Mouse (Mus musculus) lung, postnatal 14 days (tissue): ENCODE results near the gene Gse1.

ENCODE experiments used
- DNase-seq: peaks from one replicate; pipeline ENCODE4 v3.0.0; 2021

Gse1 gene

DNA sequence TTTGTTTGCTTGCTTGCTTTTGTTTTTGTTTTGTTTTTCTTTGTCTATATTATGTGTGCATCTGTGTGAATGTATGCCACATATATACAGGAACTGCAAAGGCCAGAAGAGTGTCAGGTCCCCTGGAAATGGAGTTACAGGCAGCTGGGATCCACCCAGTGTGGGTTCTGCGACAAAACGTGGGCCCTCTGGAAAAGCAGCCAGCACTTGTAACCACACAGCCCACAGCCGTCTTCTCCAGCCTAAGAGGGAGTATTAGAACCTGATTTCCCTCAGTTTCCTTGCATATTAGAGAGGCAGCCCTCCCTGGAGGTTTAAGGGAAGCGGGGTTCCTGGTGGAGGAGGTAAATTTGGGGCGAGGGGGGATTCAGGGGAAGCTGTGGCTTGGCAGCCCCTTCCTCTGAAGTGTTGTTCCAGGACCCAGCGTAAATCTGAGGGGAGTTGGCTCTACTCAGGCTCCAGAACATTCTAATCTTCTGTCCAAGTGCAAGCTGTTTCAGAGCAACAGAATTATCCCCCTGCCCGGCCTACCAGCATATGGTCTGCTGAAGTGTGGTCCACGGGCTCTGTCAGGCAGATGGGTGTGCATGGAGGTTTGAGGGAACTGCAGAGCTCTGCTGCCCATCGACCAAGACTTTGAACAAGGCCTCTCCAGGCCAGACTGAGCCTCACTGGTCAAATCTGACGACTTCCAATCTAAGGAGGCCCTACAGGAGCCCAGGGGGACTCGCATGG, 74.9 kb downstream of the Gse1 start:
- DNase-seq: no peak

DNA sequence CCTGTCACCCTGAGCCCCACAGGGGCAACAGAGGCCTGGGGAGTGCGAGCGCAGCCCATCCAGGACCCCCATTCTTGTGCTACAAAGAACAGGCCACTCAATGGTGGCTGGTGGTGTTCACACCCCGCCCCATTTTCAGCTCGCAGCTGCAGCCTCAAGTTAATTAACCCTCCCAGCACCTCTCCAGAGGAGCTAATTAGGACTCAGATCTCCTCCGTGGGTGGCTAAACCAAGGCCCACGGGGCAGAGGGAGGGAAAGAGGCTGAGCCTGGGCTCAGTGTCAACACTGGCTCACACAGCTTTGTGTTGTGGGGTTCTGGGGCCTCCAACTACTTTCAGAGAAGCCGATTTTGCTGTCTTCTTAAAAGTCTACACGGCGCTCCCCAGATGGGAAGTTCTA, 75.8 kb downstream of the Gse1 start:
- DNase-seq: no peak

DNA sequence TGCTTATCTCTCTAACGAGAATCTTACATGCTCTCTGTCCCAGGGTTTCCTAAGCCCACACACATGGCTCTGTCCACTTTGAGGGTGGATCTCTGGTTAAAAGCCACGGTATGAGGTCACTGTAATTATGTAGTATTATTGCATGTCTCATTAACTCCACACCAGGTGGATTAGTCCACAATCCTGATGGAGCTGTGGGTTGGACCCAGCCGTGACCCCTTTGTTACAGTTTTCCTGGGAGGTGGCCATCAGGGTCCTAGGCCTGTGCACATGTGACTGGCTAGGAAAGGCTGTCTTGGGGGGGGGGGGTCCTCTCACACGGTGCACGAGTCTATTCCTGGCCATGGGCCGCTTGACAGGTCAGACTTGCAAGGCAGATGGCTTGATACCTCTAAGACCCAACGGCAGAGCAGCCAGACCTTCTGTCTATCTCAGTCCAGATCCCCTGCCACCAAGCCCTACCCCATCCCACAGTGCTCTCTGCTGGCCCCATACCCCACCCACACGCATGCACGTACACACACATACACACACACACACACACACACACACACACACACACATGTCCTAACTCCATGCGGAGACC, 77.6 kb downstream of the Gse1 start:
- DNase-seq: no peak

DNA sequence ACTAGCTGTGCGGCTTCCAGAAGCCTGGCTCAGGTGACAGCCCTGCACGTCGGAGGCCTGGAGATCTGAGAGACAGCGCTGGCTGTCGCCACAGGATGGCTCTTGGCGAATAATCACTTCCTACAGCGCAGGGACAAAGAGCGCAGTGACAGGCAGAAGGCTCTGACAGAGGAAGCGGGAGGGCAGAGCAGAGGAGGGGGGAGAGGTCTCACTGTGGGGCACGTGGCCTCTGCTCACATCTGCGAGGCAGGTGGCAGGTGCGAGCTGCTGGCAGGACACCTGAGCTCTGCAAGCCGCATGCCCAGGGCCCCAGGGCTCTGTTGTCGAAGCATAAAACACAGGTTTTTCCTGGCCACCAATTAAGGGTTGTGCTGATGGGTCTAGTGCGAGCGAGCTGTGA, 78.8 kb downstream of the Gse1 start:
- DNase-seq: no peak

DNA sequence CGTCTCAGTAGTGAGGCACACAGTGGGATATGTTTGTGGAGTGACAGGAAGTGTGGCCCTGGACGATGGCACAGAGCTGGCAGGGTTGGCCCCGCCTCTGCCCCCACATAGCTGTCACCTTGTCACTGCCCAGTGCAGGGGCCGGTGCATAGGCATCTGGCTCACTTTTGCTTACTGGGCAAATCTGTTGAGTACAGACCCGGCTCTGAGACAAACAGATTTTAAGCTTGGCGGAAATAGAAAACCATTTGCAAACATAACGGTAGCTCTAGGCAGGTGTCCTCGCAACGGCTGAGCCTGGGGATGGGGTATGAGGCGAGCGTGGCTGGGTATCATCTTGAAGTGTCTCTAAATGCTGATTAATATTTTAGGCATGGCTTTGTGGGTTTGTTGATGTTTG, 79.3 kb downstream of the Gse1 start:
- no peak for DNase-seq

DNA sequence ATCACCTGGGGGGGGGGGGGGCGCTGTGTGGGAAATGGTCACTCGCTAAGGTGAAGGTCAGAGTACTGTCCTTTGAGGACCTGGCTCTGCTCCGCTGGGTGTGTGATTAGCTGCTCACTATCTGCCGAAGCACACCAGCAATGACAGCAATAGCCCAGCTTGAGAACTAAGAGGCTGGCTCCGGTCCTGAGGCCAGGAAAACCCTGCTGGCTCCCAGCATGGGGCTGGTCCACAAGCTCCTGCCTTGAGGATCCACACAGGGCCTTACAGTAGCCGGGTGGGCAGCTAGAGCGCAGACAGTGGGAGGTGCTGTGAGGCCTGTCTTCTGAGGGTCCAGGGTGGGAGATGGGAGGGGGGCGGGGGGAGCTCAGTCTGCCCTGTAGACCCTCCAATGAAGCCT, 79.9 kb downstream of the Gse1 start:
- DNase-seq: no peak

DNA sequence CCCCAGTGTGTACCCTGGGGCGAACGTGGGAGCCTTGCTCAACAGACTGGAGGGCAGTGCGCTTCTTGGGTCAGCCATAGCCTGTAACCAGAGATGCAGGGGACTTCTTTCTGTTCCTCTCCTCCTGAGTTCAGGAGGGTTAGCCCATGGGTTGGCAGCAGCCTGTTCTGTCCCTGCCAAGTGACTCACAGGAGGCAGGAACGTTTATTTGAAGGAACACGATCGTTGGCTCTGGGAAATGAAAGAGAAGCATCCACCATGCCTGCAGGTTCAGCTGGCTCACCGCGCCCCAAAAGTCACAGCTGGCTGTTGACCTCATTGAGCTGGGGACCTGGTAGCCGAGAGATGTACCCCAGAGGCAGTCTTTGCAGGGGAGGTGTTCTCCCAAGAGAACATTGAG, 80.3 kb downstream of the Gse1 start:
- DNase-seq: no peak

DNA sequence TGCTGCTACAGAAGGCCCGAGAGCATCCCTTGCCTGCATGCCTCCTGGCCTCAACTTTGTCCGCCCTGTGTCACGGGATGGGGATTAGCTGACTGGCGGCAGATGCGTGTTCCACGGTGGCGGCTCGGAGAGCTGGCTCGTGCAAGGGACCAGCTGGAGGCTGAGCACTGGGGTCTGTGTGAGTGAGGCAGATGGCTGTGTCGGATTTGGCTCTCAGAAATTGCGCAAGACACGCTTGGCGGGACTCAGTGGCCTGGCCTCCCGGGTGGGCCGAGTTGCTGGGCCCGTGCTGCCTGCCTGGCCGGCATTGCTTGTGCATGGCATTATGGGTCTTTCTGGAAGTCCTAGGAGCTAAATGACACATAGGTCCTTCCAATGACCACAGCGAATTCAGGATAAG, 81.1 kb downstream of the Gse1 start:
- peak; percentile 72 for DNase-seq

DNA sequence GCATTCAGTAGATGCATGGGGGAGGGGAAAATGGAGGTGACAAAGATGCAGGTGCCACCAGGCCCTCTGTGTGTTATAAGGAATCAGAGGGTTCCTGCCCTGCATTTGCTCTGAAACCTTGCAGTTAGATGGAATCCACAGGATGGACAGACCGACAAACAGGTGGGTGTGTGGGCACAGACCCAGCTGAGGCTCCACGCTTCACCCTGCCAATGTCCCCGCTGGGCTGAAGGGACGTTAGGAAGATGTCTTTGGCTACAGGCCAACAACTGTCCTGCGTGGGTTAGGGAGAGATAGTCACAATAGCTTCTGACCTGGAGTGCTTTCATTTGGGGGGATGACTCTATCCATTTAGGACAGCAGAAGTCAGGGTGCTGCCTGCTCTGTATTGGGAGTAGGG, 81.8 kb downstream of the Gse1 start:
- no peak for DNase-seq

DNA sequence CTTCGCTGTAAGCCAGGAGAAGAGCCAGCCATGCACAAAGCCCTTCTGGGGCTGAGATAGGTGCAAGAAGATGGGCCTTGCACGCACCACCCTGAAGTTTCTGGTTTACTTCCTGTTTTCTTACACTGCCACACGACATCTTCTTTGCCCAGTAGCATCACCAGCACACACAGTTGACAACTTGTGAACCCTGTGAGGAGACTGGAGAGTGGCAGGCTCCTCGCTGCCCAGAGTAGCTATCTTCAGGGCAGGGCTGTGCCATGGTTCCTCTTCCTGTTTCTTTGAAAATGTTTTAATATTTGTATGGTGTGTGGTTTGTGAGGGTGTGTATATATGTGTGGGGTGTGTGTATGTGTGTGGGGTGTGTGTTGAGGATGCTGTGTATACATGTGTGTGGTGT, 84.2 kb downstream of the Gse1 start:
- no peak for DNase-seq

DNA sequence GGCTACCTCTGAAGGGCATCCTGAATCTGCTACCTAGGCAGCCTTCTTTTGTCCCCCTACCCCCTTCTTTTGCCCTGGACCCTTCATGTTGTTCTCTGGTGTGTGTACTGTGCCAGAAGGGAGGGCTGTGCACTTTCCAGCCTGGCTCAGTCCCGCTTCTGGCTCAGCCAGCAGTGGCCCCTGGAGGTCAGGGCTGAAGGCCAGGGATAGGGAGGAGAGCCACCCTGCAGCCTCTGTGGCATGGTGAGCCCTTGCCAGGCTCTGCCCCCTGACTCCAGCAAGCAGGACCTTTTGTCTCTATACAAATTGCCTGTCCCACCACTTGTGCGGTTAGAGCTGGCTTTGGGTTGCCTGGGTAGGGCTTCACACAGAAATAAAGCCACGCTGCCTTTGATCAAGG, 85.4 kb downstream of the Gse1 start:
- no peak for DNase-seq

DNA sequence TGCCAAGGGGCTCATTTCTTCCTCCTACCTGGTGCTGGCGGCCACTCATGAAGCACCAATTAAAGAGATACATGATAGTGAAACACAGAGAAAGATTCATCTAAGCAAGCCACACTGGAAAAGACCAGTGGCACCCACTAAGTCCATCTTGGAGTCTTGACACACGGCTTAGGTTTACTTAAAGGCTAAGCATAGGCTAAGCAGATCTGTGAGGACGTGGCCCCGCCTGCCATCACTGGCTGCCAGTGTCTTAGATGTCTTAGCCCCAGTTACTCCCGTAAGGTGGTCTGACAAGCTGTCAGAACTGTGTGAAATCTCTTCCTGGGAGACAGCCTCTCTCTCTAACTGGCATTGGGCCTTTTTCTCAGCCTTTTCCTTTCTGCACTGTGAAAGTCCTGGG, 86.7 kb downstream of the Gse1 start:
- DNase-seq: no peak

DNA sequence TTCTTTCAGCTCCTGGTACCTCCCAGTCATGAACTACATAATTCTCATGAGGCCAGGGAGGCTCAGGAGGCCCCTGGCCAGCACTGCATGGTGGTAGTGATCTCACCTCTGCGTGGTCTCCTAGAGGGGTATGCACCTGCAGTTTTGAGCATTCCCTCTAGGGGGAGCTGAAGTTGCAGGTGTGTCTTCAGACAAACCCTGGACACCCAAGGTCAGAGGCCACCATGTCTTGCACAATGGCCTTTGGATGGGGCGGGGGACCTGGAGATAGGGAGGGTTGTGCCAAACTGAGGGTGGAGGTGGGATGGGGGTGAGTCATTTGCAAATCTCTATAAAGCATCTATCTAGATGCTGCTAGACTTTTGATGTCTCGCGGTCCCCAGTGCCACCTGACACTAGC, 87.4 kb downstream of the Gse1 start:
- DNase-seq: no peak

DNA sequence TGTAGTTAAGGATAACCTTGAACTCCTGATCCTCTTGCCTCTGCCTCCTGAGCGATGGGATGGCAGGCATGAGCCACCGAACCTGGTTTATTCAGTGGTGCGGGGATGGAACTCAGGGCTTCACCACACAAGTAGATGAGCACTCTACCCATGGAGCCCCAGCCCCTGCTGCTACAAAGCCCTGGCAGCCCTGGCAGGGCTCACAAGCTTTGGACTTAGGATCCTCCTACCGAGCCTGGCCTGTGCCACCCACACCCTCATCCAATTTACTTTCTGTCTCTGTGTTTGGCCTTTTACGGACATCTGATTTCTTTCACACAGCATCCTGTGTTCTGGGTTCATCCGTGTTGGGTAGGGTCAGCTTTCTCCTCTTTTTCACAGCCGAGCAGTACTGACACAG, 88.5 kb downstream of the Gse1 start:
- DNase-seq: no peak

DNA sequence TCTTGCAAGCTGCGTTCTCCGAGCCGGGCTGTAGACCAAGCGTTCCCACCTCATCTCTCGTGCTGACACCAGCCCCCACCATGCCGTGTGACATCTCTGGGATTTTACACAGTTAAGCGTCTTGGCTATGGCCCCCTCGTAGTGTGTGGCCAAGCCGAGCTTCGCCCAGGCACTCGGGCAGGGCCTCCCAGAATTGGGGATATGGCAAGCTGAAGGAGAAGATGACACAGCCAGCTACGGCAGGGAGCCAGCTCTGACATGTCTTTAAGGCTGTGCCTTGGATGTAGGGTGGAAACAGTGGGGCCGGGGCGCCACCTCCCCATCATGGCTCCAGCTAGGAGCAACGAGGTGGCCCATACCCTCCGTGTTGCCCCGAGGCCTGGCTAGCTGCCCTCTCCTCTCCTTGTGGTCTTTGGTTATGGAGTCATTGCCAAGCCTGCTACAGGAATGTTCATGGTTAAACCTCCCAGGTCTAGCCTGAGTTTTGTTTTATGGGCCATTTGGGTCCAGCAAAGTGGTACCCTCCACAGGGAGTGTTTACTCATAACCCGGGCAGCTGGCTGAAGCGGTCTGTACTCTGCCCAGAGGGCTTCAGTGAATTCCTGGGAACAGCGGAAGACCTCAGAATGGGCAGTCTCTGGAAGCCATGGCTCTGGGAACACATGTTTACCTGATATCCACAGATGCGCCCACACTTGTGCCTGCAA, 89.0 kb downstream of the Gse1 start:
- no peak for DNase-seq

DNA sequence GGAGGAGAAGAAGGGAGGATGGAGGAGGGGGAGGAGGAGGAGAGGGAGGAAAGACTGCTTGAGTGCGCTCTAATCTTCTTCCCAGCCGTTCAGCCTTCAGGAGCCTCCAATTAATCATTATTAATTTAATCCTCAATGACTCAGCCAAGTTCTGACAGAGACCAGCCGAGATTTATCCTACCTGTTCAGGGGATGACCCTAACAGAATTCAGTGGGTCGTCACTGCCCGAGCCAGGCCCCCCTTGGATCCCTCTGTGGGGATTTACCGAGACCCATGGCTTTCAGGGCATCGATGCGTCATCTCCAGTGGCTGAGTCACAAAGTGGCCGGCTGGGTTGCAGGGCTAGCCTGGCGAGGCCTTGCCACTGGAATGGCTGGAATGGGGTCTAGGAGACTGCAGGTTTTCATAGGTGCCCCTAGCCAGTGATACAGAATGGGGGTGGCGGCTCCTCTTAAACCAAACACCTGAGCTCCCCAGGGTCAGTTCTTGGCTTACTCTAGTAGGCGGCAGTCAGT, 90.3 kb downstream of the Gse1 start:
- no peak for DNase-seq

DNA sequence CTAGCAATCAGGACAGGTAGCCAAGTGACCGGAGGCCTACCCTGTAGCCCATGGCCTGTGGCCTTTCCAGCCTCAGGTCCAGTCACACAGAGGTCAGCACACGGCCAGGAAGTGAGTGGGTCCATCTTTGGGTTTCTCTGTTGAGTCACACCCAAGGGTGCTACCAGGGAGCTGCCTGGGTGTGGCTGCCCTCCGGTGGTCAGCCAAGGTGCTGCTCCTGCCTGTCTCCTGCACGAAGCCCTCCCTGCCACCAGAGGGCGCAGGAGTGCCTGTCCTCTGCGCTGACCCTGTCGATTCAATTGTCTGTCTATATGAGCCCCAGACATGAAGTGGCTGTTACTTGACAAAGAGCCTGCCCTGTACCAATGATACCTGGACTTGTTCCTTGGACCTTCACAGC, 91.2 kb downstream of the Gse1 start:
- peak; percentile 81 for DNase-seq

DNA sequence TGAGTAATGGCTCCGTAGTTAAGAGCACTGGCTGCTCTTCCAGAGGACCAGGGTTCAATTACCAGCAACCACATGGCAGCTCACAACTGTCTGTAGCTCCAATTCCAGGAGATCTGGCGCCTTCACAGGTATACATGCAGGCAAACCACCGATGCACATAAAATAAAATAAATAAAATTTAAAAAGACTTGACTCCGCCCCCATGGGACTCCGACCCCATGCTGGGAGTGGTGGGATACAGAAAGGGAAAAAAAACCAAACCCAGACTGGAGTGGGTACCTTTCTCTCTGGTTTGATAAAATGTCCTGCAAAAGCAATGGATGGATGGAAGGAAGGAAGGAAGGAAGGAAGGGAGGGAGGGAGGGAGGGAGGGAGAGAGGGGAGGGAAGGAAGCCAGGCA, 91.9 kb downstream of the Gse1 start:
- no peak for DNase-seq

DNA sequence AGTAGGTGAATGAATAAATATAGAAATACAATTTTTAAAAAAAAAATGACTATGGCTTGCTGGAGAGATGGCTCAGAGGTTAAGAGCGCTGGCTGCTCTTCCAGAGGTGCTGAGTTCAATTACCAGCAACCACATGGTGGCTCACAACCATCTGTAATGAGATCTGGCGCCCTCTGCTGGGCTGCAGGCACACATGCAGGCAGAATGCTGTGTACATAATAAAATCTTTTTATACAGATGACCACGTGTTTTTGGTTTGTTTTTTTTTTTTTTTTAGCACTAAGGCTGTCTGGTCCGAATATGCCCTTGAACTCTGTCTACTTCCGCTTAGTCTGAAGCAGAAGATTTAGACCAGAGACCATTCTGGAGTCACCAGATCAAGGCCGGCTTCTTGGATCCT, 93.5 kb downstream of the Gse1 start:
- no peak for DNase-seq

DNA sequence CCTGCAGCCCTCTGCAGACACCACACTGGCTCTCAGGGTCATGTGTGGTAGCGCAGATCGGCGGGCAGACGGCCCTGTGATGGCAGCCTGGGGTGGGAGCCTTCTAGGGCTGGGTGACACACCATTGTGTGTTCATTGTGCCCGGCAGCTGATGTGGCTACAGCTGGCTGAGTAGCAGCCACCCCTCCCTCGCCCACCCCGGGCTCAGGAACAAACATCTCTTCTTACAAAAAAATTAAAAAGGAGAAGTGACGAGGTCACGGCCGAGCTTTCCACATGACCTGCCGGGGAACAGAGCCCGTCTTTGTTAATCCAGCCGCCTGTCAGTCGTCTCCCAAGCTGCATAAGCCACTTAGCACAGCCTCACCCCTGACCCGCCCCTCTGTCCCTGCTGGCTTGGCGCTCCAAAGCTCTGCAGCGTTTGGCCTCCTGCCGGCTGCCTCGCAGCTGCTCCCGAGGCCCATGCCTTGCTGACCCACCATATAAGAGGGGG, 94.7 kb downstream of the Gse1 start:
- DNase-seq: peak; percentile 68

DNA sequence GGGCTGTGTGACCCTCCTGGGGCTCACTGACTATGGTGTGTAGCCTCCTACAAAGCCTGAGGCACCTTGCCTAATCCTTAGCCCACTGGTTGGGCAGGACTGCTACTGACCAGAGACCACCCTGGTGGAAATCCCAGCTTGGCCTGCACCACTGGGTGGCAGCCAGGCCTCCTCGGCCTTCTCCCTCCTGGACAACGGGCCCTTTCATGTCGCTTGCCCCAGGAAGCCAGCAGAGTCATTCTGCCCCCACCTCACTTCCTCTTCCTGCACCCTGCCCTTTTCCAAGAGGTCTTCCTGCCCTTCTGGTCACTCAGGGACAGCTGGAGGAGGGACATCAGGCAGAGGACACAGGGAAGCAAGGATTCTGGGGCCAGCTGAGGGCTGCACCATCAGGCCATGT, 96.3 kb downstream of the Gse1 start:
- peak; percentile 49 for DNase-seq

DNA sequence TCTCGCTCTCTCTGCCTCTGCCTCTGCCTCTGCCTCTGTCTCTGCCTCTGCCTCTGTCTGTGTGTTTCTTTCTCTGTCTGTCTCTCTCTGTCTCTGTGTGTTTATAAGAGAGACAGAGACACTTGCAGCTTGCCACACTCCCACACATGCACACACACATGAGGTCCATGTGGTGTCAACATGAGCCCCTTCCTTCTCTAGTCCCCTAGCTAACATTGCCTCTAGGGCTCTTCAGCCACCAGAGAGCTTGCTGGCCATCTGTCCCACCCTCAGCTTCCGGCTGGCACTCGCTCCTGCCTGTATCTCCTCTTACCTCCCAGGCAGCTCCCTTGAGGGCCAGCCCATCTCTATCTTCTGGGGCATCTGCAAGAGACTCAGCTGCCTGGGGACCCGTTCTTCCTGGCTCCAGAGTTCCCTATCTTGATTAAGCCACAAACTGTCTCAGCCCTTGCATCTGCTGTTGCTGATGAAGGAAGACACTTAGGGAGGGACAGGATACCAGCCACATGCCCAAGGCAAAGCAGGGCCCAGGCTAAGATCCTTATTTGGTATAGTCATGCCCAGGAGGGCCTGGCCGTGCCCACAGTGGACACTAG, 97.0 kb downstream of the Gse1 start:
- DNase-seq: no peak

DNA sequence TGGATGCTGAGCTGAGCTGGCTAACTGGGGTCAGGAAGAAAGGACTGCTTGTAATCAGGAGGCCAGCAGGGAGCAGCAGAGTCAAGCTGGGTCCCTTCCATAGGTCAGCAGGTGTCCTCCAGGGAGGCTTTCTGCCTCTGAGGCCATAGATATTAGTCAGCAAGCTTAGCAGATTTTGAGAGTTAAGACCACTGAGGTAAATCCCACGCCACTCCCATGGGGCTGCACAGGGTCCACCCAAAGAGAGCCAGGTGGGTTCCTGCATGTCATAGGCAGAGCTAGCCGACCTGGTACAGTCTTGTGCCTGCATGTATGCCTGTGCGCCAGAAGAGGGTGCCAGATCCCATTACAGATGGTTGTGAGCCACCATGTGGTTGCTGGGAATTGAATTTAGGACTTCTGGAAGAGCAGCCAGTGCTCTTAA, 98.9 kb downstream of the Gse1 start:
- DNase-seq: no peak
